Mouse (Mus musculus): Measurements from ENCODE around the gene Mtcp1. TPM values are rescaled to one million over a fixed set of nuclear protein-coding genes. Genes with fewer than 3 reads are reported as not detected.
A peak's percentile ranks its signal among the peaks of the same experiment; 100 is the strongest.

Mtcp1 gene
- polyA plus RNA-seq (2015; fragmentation: Nextera tagmentation; extraction: Ambion mirVana) = 4.5 and 5.8 TPM in 2 replicates

- 19% methylated on average over 43 of the region's 52 CpGs for WGBS
- peak; percentile 100 for ATAC-seq
- H3K9ac ChIP-seq (ENCODE audit: low read depth, low read length) = peak within 1 kb of the TSS; percentile 70
Measured at GRCm38 (mm10) chrX:75415936-75416785, at the start of gene Mtcp1, which contains the start of the genes Cmc4 and Brcc3. Gene Mtcp1 (minus strand): TSS chrX:75416588. Gene Cmc4 (minus strand): TSS chrX:75416584. Gene Brcc3 (plus strand): TSS chrX:75416628.

DNA sequence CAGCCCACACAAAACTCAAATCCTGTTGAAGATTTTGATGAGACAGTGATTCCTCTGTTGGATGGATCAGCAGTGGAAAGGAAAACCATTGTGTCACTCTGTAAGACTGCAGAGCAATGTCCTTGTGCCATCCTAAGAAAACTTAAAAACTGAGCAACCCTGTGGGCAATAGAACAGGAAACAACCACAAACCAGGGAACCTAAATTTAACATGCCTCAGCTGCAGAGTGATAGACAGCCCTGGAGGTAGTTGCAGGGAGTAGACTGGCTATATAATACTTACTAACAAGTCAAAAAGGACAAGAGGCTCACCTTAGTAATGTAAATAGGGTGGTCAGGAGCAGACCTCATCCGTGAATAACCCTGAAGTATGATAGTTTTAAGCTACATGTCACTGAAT lies 38.2 kb upstream of the Mtcp1 start:
- H3K36me3 ChIP-seq (ENCODE audit: control insufficient read depth, insufficient read depth, low read length) = peaks cover 5% of the 10 kb centered on the region; the same call in 1 of the 2 replicates
- ATAC-seq = no peak
- no peak overlapping the region for H3K27ac ChIP-seq (ENCODE audit: low read depth, low read length)
- no peaks in the 10 kb centered on the region for H3K27me3 ChIP-seq (replicated peaks; ENCODE audit: control insufficient read depth, insufficient read depth, low read length)
- no peak overlapping the region for H3K9ac ChIP-seq (ENCODE audit: low read depth, low read length)
- no peak overlapping the region for H3K4me2 ChIP-seq (ENCODE audit: low read length)
- 86% methylated on average over 1 of the region's 1 CpGs for WGBS
- no peak overlapping the region for H3K4me3 ChIP-seq (ENCODE audit: low read length)
- H3K4me1 ChIP-seq (ENCODE audit: control insufficient read depth, insufficient read depth, low read depth, low read length) = no peaks in the 10 kb centered on the region
- H3K9me3 ChIP-seq (ENCODE audit: control insufficient read depth, low read length) = peaks cover 6% of the 10 kb centered on the region; the same call in 1 of the 2 replicates

More at GRCm38 (mm10) chrX:75415936-75416785, at the start of gene Mtcp1, which contains the start of the genes Cmc4 and Brcc3:
- H3K9me3 ChIP-seq (ENCODE audit: control insufficient read depth, low read length) = no peaks in the 10 kb centered on the region
- peak within 1 kb of the TSS; percentile 52 for H3K4me3 ChIP-seq (ENCODE audit: low read length)
- H3K27me3 ChIP-seq (replicated peaks; ENCODE audit: control insufficient read depth, insufficient read depth, low read length) = no peaks in the 10 kb centered on the region
- no peaks in the 10 kb centered on the region for H3K4me1 ChIP-seq (ENCODE audit: control insufficient read depth, insufficient read depth, low read depth, low read length)
- peak within 1 kb of the TSS; percentile 83 for H3K27ac ChIP-seq (ENCODE audit: low read depth, low read length)
- no peaks in the 10 kb centered on the region for H3K36me3 ChIP-seq (ENCODE audit: control insufficient read depth, insufficient read depth, low read length)
- H3K4me2 ChIP-seq (ENCODE audit: low read length) = peak within 1 kb of the TSS; percentile 56

GRCm38 (mm10) chrX:75409711-75410110 lies 6.7 kb downstream of the Mtcp1 start:
- WGBS = 85% methylated on average over 1 of the region's 1 CpGs
- H3K4me1 ChIP-seq (ENCODE audit: control insufficient read depth, insufficient read depth, low read depth, low read length) = no peaks in the 10 kb centered on the region

GRCm38 (mm10) chrX:75403350-75403749 lies 13.0 kb downstream of the Mtcp1 start:
- Histone ChIP-seq H3K9me3 (ENCODE audit: control insufficient read depth, low read length) (no peaks in the 10 kb centered on the region), H3K4me2 (ENCODE audit: low read length) (no peak overlapping the region), H3K9ac (ENCODE audit: low read depth, low read length) (no peak overlapping the region), H3K4me3 (ENCODE audit: low read length) (no peak overlapping the region), H3K27me3 (replicated peaks; ENCODE audit: control insufficient read depth, insufficient read depth, low read length) (no peaks in the 10 kb centered on the region), H3K27ac (ENCODE audit: low read depth, low read length) (no peak overlapping the region), H3K36me3 (ENCODE audit: control insufficient read depth, insufficient read depth, low read length) (no peaks in the 10 kb centered on the region), H3K4me1 (ENCODE audit: control insufficient read depth, insufficient read depth, low read depth, low read length) (no peaks in the 10 kb centered on the region)
- no peak for ATAC-seq

More at GRCm38 (mm10) chrX:75409711-75410110, 6.7 kb downstream of the Mtcp1 start:
- Histone ChIP-seq H3K27me3 (replicated peaks; ENCODE audit: control insufficient read depth, insufficient read depth, low read length) (no peaks in the 10 kb centered on the region), H3K36me3 (ENCODE audit: control insufficient read depth, insufficient read depth, low read length) (no peaks in the 10 kb centered on the region), H3K9me3 (ENCODE audit: control insufficient read depth, low read length) (no peaks in the 10 kb centered on the region), H3K4me2 (ENCODE audit: low read length) (no peak overlapping the region), H3K9ac (ENCODE audit: low read depth, low read length) (no peak overlapping the region), H3K27ac (ENCODE audit: low read depth, low read length) (no peak overlapping the region), H3K4me3 (ENCODE audit: low read length) (no peak overlapping the region)
- ATAC-seq = no peak

DNA sequence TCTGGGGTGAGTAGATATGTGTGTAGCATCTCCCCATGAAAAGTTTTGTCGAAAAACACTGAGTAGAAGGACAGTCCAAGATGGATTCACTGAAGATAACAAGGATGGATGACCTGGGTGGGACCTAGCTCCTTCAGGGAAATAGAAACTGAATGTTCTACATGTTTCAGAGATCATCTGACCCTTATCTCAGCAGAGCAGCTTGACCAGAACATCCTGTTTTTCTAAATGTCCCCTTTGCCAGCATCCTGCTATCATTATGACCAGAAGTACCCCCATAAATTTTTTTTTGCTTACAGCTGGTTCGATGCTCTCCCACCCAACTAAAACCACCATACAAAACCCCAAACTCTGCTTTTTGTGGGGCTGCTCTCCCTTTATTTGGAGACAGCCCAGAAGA lies 13.7 kb downstream of the Mtcp1 start:
- Histone ChIP-seq H3K4me3 (ENCODE audit: low read length) (no peak overlapping the region), H3K4me1 (ENCODE audit: control insufficient read depth, insufficient read depth, low read depth, low read length) (no peaks in the 10 kb centered on the region), H3K4me2 (ENCODE audit: low read length) (no peak overlapping the region), H3K36me3 (ENCODE audit: control insufficient read depth, insufficient read depth, low read length) (no peaks in the 10 kb centered on the region), H3K9me3 (ENCODE audit: control insufficient read depth, low read length) (no peaks in the 10 kb centered on the region), H3K27ac (ENCODE audit: low read depth, low read length) (no peak overlapping the region), H3K27me3 (replicated peaks; ENCODE audit: control insufficient read depth, insufficient read depth, low read length) (no peaks in the 10 kb centered on the region), H3K9ac (ENCODE audit: low read depth, low read length) (no peak overlapping the region)
- WGBS = 77% methylated on average over 2 of the region's 2 CpGs
- no peak for ATAC-seq

- no peak overlapping the region for H3K9ac ChIP-seq (ENCODE audit: low read depth, low read length)
- H3K4me1 ChIP-seq (ENCODE audit: control insufficient read depth, insufficient read depth, low read depth, low read length) = no peaks in the 10 kb centered on the region
- no peak overlapping the region for H3K4me2 ChIP-seq (ENCODE audit: low read length)
- no peak overlapping the region for H3K4me3 ChIP-seq (ENCODE audit: low read length)
- no peaks in the 10 kb centered on the region for H3K36me3 ChIP-seq (ENCODE audit: control insufficient read depth, insufficient read depth, low read length)
- H3K27ac ChIP-seq (ENCODE audit: low read depth, low read length) = no peak overlapping the region
- no peaks in the 10 kb centered on the region for H3K27me3 ChIP-seq (replicated peaks; ENCODE audit: control insufficient read depth, insufficient read depth, low read length)
- H3K9me3 ChIP-seq (ENCODE audit: control insufficient read depth, low read length) = no peaks in the 10 kb centered on the region
- 90% methylated on average over 1 of the region's 1 CpGs for WGBS
- no peak for ATAC-seq
Measured at GRCm38 (mm10) chrX:75399471-75399870, 16.9 kb downstream of the Mtcp1 start.

DNA sequence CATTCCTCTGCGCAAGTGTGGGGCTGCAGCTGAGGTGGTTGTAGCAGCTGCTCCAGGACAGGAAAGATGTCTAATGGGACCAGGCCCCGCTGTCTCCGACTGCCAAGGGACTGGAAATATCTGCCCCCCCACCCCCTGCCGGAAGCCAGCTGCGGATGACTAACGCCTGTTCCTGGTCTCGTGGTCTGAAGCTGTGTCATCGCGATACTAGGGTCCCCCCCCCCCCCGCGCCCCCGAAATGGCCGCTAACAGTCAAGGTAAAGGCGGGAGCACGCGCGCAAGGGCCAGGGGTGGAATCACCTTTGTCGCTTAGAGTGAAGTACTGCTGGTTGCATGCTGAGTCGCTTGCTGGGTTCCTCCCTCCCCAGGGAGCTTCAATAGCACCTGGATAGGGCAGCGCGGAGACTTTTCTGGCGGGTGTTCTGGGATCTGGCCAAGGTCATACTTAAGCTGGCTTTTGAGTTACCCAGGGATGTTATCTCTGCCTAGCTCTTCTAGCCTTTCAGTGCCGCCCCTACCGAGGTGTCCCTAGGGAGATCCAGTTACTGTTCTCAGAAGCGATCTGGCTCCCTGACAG lies 34.1 kb downstream of the Mtcp1 start, which contains the start of the genes Fundc2 and F8:
Gene Fundc2, plus strand, starts transcription at position 205 of the 577 bp plus-strand sequence.
Gene F8, minus strand, starts transcription at position 421 of the 577 bp plus-strand sequence.
- 14% methylated on average over 15 of the region's 25 CpGs for WGBS
- H3K36me3 ChIP-seq (ENCODE audit: control insufficient read depth, insufficient read depth, low read length) = no peaks in the 10 kb centered on the region
- peak; percentile 99 for ATAC-seq
- H3K9ac ChIP-seq (ENCODE audit: low read depth, low read length) = peak within 1 kb of the TSS; percentile 71
- no peaks in the 10 kb centered on the region for H3K27me3 ChIP-seq (replicated peaks; ENCODE audit: control insufficient read depth, insufficient read depth, low read length)
- peak within 1 kb of the TSS; percentile 72; the same call in 1 of the 2 replicates for H3K27ac ChIP-seq (ENCODE audit: low read depth, low read length)
- peak within 1 kb of the TSS; percentile 56 for H3K4me3 ChIP-seq (ENCODE audit: low read length)
- H3K4me1 ChIP-seq (ENCODE audit: control insufficient read depth, insufficient read depth, low read depth, low read length) = no peaks in the 10 kb centered on the region
- H3K4me2 ChIP-seq (ENCODE audit: low read length) = peak within 1 kb of the TSS; percentile 53
- no peaks in the 10 kb centered on the region for H3K9me3 ChIP-seq (ENCODE audit: control insufficient read depth, low read length)

GRCm38 (mm10) chrX:75381699-75382098 lies 34.7 kb downstream of the Mtcp1 start:
- Histone ChIP-seq H3K4me2 (ENCODE audit: low read length) (peak overlapping the region; percentile 53), H3K9me3 (ENCODE audit: control insufficient read depth, low read length) (no peaks in the 10 kb centered on the region), H3K27ac (ENCODE audit: low read depth, low read length) (no peak overlapping the region; the same call in 1 of the 2 replicates), H3K27me3 (replicated peaks; ENCODE audit: control insufficient read depth, insufficient read depth, low read length) (no peaks in the 10 kb centered on the region), H3K36me3 (ENCODE audit: control insufficient read depth, insufficient read depth, low read length) (no peaks in the 10 kb centered on the region), H3K4me3 (ENCODE audit: low read length) (peak overlapping the region; percentile 56), H3K9ac (ENCODE audit: low read depth, low read length) (no peak overlapping the region), H3K4me1 (ENCODE audit: control insufficient read depth, insufficient read depth, low read depth, low read length) (no peaks in the 10 kb centered on the region)
- 0 out of 2 replicates have a peak, but pooled peaks have one; percentile 4 for ATAC-seq
- WGBS = 67% methylated on average over 5 of the region's 5 CpGs

- Histone ChIP-seq H3K4me3 (ENCODE audit: low read length) (no peak overlapping the region), H3K36me3 (ENCODE audit: control insufficient read depth, insufficient read depth, low read length) (no peaks in the 10 kb centered on the region), H3K27ac (ENCODE audit: low read depth, low read length) (no peak overlapping the region), H3K9me3 (ENCODE audit: control insufficient read depth, low read length) (no peaks in the 10 kb centered on the region), H3K4me1 (ENCODE audit: control insufficient read depth, insufficient read depth, low read depth, low read length) (no peaks in the 10 kb centered on the region), H3K9ac (ENCODE audit: low read depth, low read length) (no peak overlapping the region), H3K27me3 (replicated peaks; ENCODE audit: control insufficient read depth, insufficient read depth, low read length) (no peaks in the 10 kb centered on the region), H3K4me2 (ENCODE audit: low read length) (no peak overlapping the region; the same call in 1 of the 2 replicates)
- ATAC-seq = no peak
- WGBS = 80% methylated on average over 1 of the region's 1 CpGs
Measured at GRCm38 (mm10) chrX:75381176-75381575, 35.2 kb downstream of the Mtcp1 start.

Data from hindbrain, embryonic 16.5 days (tissue).